Mouse (Mus musculus) 3134 (cell line): ENCODE data around the gene Wwox.

Experiments
- DNase-seq: peaks from one replicate; pipeline ENCODE4 v3.0.0-alpha.2; 2011; ENCODE audit warnings: low spot score; ENCODE audit not compliant: insufficient read length; ENCODE audit errors: extremely low read depth

Gene Wwox

GRCm38 (mm10) chr8:114880475-114881135 is 441.1 kb downstream of the Wwox start:
- no peak for DNase-seq

GRCm38 (mm10) chr8:114881891-114882401 is 442.5 kb downstream of the Wwox start:
- DNase-seq, result no peak

- DNase-seq, result no peak
These were observed 443.0 kb downstream of the Wwox start for GRCm38 (mm10) chr8:114882504-114882903.

GRCm38 (mm10) chr8:114882936-114883606 is 443.6 kb downstream of the Wwox start:
- no peak for DNase-seq

- no peak for DNase-seq
These were observed 444.5 kb downstream of the Wwox start for GRCm38 (mm10) chr8:114883967-114884366.

- no peak for DNase-seq
These were observed 445.7 kb downstream of the Wwox start for GRCm38 (mm10) chr8:114885026-114885592.

- DNase-seq, result no peak
These were observed 448.9 kb downstream of the Wwox start for GRCm38 (mm10) chr8:114888388-114888787.

- no peak for DNase-seq
These were observed 450.3 kb downstream of the Wwox start for GRCm38 (mm10) chr8:114889578-114890374.

- no peak for DNase-seq
These were observed 451.0 kb downstream of the Wwox start for GRCm38 (mm10) chr8:114890478-114890877.

- no peak for DNase-seq
These were observed 451.8 kb downstream of the Wwox start for GRCm38 (mm10) chr8:114891252-114891651.

GRCm38 (mm10) chr8:114897432-114897831 is 458.0 kb downstream of the Wwox start:
- DNase-seq, result no peak

GRCm38 (mm10) chr8:114899157-114899556 is 459.7 kb downstream of the Wwox start:
- DNase-seq, result no peak

- no peak for DNase-seq
These were observed 463.1 kb downstream of the Wwox start for GRCm38 (mm10) chr8:114902584-114902983.

GRCm38 (mm10) chr8:114908086-114908485 is 468.6 kb downstream of the Wwox start:
- DNase-seq, result no peak

- DNase-seq, result no peak
These were observed 469.1 kb downstream of the Wwox start for GRCm38 (mm10) chr8:114908589-114908988.

GRCm38 (mm10) chr8:114909146-114909545 is 469.7 kb downstream of the Wwox start:
- DNase-seq, result no peak

GRCm38 (mm10) chr8:114911031-114911580 is 471.7 kb downstream of the Wwox start:
- no peak for DNase-seq

GRCm38 (mm10) chr8:114923629-114924028 is 484.2 kb downstream of the Wwox start:
- DNase-seq, result no peak

- no peak for DNase-seq
These were observed 488.0 kb downstream of the Wwox start for GRCm38 (mm10) chr8:114927412-114927811.

- no peak for DNase-seq
These were observed 488.5 kb downstream of the Wwox start for GRCm38 (mm10) chr8:114927917-114928316.

- DNase-seq, result no peak
These were observed 490.1 kb downstream of the Wwox start for GRCm38 (mm10) chr8:114929597-114929996.
